Mouse (Mus musculus): Measurements from ENCODE around the gene 2310033P09Rik.

DNA sequence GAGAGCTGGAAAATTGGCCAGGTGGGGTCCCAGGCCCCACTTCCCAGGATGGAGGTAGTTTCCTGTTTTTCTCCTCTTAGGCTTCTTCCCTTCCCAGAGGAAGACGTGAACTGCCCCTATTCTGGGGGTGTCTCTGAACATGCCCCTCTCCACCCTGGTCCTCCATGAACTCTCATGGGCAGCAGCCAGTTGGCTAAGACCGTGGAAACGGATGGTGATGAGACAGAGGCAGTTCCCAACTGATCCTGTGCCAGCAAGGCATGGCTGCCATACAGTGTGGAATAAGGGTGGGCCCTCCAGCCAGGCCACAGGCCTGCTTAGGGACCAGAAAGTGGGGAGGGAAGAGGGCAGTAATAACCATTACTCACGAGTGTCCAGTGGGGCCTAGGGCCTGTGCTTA lies 37.6 kb upstream of the 2310033P09Rik start:
- TF ChIP-seq CTCF (IDR thresholded peaks at IDR 0.05; ENCODE audit: low read depth) (no peak), EP300 (IDR thresholded peaks at IDR 0.05; ENCODE audit: low read depth) (no peak)

Measured in liver, embryonic 14.5 days (tissue).